In genomic region chr12:118836411-118837341, GRCm38 (mm10) we compare ENCODE assay signal across 9 mouse cellular contexts. TPM values are rescaled to one million over a fixed set of nuclear protein-coding genes. Genes with fewer than 3 reads are reported as not detected.
DNase-seq lines count a peak whose midpoint lies in the region; ATAC-seq and TF ChIP-seq lines count a peak whose summit lies in the region.
"Had no signal": no experiment of that assay in that cellular context is flagged by ENCODE, and none has a peak within 500 bp of the region (broad histone marks: within the 10 kb centered on the region; RNA-seq: fewer than 3 reads in every experiment).

No protein-coding gene starts in this region.

- TF ChIP-seq CTCF in olfactory bulb, adult 2 months (IDR thresholded peaks at IDR 0.05; ENCODE audit: insufficient read depth, low read depth, low read length), result no peak

- ATAC-seq in liver, embryonic 11.5 days (replicated peaks; ENCODE audit: low FRiP score), result peak; percentile 75

- peak; percentile 42; the same call in 1 of the 2 replicates for TF ChIP-seq POLR2A in olfactory bulb, adult 2 months (IDR thresholded peaks at IDR 0.05; ENCODE audit: insufficient read depth, low read depth, low read length)

- peak overlapping the region; percentile 20; the same call in 1 of the 2 replicates for H3K9ac ChIP-seq in liver, embryonic 11.5 days (ENCODE audit: low read depth, low read length)

- H3K27me3 ChIP-seq in heart, embryonic 10.5 days (ENCODE audit: insufficient read depth, poor library complexity, severe bottlenecking), result peaks cover 66% of the 10 kb centered on the region
- peaks cover 89% of the 10 kb centered on the region for H3K27me3 ChIP-seq in hindbrain, embryonic 10.5 days (ENCODE audit: insufficient read depth, poor library complexity, severe bottlenecking)
- peaks cover 66% of the 10 kb centered on the region for H3K27me3 ChIP-seq in liver, embryonic 11.5 days (replicated peaks; ENCODE audit: control insufficient read depth, insufficient read depth, low read length)

- H3K9me3 ChIP-seq in heart, embryonic 10.5 days, result no peaks in the 10 kb centered on the region
- no peaks in the 10 kb centered on the region for H3K9me3 ChIP-seq in hindbrain, embryonic 10.5 days
- no peaks in the 10 kb centered on the region for H3K9me3 ChIP-seq in liver, embryonic 11.5 days (ENCODE audit: control insufficient read depth, low read length)

- H3K4me3 ChIP-seq in heart, embryonic 10.5 days, result peak overlapping the region; percentile 77
- H3K4me3 ChIP-seq in hindbrain, embryonic 10.5 days, result peak overlapping the region; percentile 64
- H3K4me3 ChIP-seq in liver, embryonic 11.5 days (ENCODE audit: low read depth, low read length), result peak overlapping the region; percentile 58
- H3K4me3 ChIP-seq in olfactory bulb, adult 2 months (ENCODE audit: insufficient read depth, low read depth, low read length), result peak overlapping the region; percentile 54

- H3K27ac ChIP-seq in heart, embryonic 10.5 days, result peak overlapping the region; percentile 76
- peak overlapping the region; percentile 83 for H3K27ac ChIP-seq in hindbrain, embryonic 10.5 days
- no peak overlapping the region for H3K27ac ChIP-seq in liver, embryonic 11.5 days (ENCODE audit: low read depth, low read length)
- H3K27ac ChIP-seq in olfactory bulb, adult 2 months (ENCODE audit: insufficient read depth, low read depth, low read length), result peak overlapping the region; percentile 31

- no peaks in the 10 kb centered on the region for H3K36me3 ChIP-seq in heart, embryonic 10.5 days
- H3K36me3 ChIP-seq in hindbrain, embryonic 10.5 days, result no peaks in the 10 kb centered on the region
- no peaks in the 10 kb centered on the region for H3K36me3 ChIP-seq in liver, embryonic 11.5 days (ENCODE audit: control insufficient read depth, insufficient read depth, low read length)

- H3K4me2 ChIP-seq in liver, embryonic 11.5 days, result peak overlapping the region; percentile 74

- peak; percentile 79 for DNase-seq in heart, embryonic 10.5 days (ENCODE audit: low spot score)
- no peak for DNase-seq in heart, adult 18-20 months
- peak; percentile 39 to 71 for DNase-seq in adrenal gland, postnatal 36 days
- peak; percentile 67 for DNase-seq in hindbrain, embryonic 10.5 days (ENCODE audit: low spot score)
- DNase-seq in liver, embryonic 11.5 days (ENCODE audit: low spot score), result peak; percentile 59
- DNase-seq in cerebellum, adult 11 months, result no peak
- no peak for DNase-seq in spleen, postnatal 36 days (ENCODE audit: low spot score in 2 of 2)

- WGBS in heart, embryonic 10.5 days, result 1% methylated on average over 70 of the region's 72 CpGs
- under 1% methylated on average over 72 of the region's 72 CpGs for WGBS in hindbrain, embryonic 10.5 days
- under 1% methylated on average over 71 of the region's 72 CpGs for WGBS in liver, embryonic 11.5 days
- WGBS in olfactory bulb, adult 2 months, result 2% methylated on average over 72 of the region's 72 CpGs

- H3K4me1 ChIP-seq in heart, embryonic 10.5 days, result peaks cover 14% of the 10 kb centered on the region; the same call in 1 of the 2 replicates
- H3K4me1 ChIP-seq in hindbrain, embryonic 10.5 days (replicated peaks), result peaks cover 49% of the 10 kb centered on the region
- no peaks in the 10 kb centered on the region for H3K4me1 ChIP-seq in liver, embryonic 11.5 days (replicated peaks; ENCODE audit: control insufficient read depth, insufficient read depth, low read length)
- peaks cover 4% of the 10 kb centered on the region; the same call in 1 of the 2 replicates for H3K4me1 ChIP-seq in olfactory bulb, adult 2 months (ENCODE audit: control insufficient read depth, insufficient read depth, low read length)

RNA-seq across cellular contexts. Expression of gene Sp8, which starts 9.5 kb away (rescaled TPM):
- 0.07 and 0.46 TPM in 2 replicates for polyA plus RNA-seq in heart, embryonic 10.5 days (2016; fragmentation: Nextera tagmentation; extraction: Ambion mirVana)
- total RNA-seq in heart, adult 18-20 months (2021), result not detected
- not detected for total RNA-seq in adrenal gland, postnatal 36 days (2021)
- polyA plus RNA-seq in hindbrain, embryonic 10.5 days (2016; fragmentation: Nextera tagmentation; extraction: Ambion mirVana), result 9.1 and 12.0 TPM in 2 replicates
- polyA plus RNA-seq in liver, embryonic 11.5 days (2014; fragmentation: Nextera tagmentation; extraction: Ambion mirVana), result 0.05 and 0.06 TPM in 2 replicates
- polyA plus RNA-seq in olfactory bulb, adult 2 months (2012; ENCODE audit: insufficient read depth, insufficient read length, low replicate concordance, missing spikeins), result not detected in 2 replicates
- total RNA-seq: MEL had no signal

Comparison
In these comparisons a context has a peak if more than half of its experiments do, and no peak if none do; other contexts are left out.
1. DNase-seq: peak in heart, embryonic 10.5 days (single experiment), adrenal gland, postnatal 36 days (2 of 2), hindbrain, embryonic 10.5 days (single experiment) and liver, embryonic 11.5 days (single experiment); none in heart, adult 18-20 months (0 of 2), cerebellum, adult 11 months (single experiment) and spleen, postnatal 36 days (0 of 2).
2. Peak in every context shown above with its lines, with median percentiles within 50 percentile points of each other: H3K4me3 ChIP-seq.